Mouse (Mus musculus) adrenal gland, postnatal 10 days (tissue): Measurements from ENCODE around the gene Tbc1d24. TPM values are rescaled to one million over a fixed set of nuclear protein-coding genes. Genes with fewer than 3 reads are reported as not detected.

Source experiments
- DNase-seq: peaks from one replicate; pipeline ENCODE4 v3.0.0; 2021; ENCODE audit warnings: mixed read lengths
- long read RNA-seq, 2 experiments: library from polyadenylated mRNA; stranded (forward); transcript quantifications; one replicate each; pipeline ENCODE4 v2.0.0; 2021
- total RNA-seq, 2 experiments: library from RNA; stranded (reverse); gene quantifications; 2 replicates each; pipeline ENCODE4 v1.2.3; 2021

Gene Tbc1d24
- 10 to 100 TPM; 12.0 to 16.4 TPM for total RNA-seq
- long read RNA-seq, experiment 1, partial matches to known transcripts, result 1 of 3 reads
- long read RNA-seq, experiment 1, other reads (novel, unspliced or antisense), result 2 of 3 reads
- long read RNA-seq, experiment 2, partial matches to known transcripts, result 0 of 1 reads
- long read RNA-seq, experiment 2, other reads (novel, unspliced or antisense), result 1 of 1 reads

GRCm38 (mm10) chr17:24205284-24205888, at the start of gene Tbc1d24:
Gene Tbc1d24, minus strand, starts transcription at chr17:24205562.
- peak; percentile 95 for DNase-seq

GRCm38 (mm10) chr17:24252329-24252728, 47.0 kb upstream of the Tbc1d24 start:
- DNase-seq, result no peak

- peak; percentile 97 for DNase-seq
Observed at GRCm38 (mm10) chr17:24251320-24252069, 46.1 kb upstream of the Tbc1d24 start, which contains the start of gene Ccnf. Gene Ccnf, minus strand, starts transcription at chr17:24251484.

GRCm38 (mm10) chr17:24250988-24251319, 45.6 kb upstream of the Tbc1d24 start:
- no peak for DNase-seq

GRCm38 (mm10) chr17:24248641-24249040, 43.3 kb upstream of the Tbc1d24 start:
- no peak for DNase-seq

- no peak for DNase-seq
Observed at GRCm38 (mm10) chr17:24244061-24244460, 38.7 kb upstream of the Tbc1d24 start.

GRCm38 (mm10) chr17:24243311-24243969, 38.1 kb upstream of the Tbc1d24 start:
- peak; percentile 64 for DNase-seq

GRCm38 (mm10) chr17:24236921-24237320, 31.6 kb upstream of the Tbc1d24 start:
- no peak for DNase-seq

GRCm38 (mm10) chr17:24236479-24236878, 31.1 kb upstream of the Tbc1d24 start:
- no peak for DNase-seq

- DNase-seq, result no peak
Observed at GRCm38 (mm10) chr17:24227941-24228340, 22.6 kb upstream of the Tbc1d24 start.

GRCm38 (mm10) chr17:24226721-24227120, 21.4 kb upstream of the Tbc1d24 start:
- no peak for DNase-seq

GRCm38 (mm10) chr17:24225851-24226250, 20.5 kb upstream of the Tbc1d24 start:
- DNase-seq, result no peak

- no peak for DNase-seq
Observed at GRCm38 (mm10) chr17:24224741-24225140, 19.4 kb upstream of the Tbc1d24 start.

GRCm38 (mm10) chr17:24223513-24223912, 18.2 kb upstream of the Tbc1d24 start:
- DNase-seq, result no peak

- no peak for DNase-seq
Observed at GRCm38 (mm10) chr17:24222653-24223052, 17.3 kb upstream of the Tbc1d24 start.

- peak; percentile 96 for DNase-seq
Observed at GRCm38 (mm10) chr17:24220435-24221411, 15.4 kb upstream of the Tbc1d24 start, which contains the start of gene Tedc2. Gene Tedc2, minus strand, starts transcription at chr17:24220851.

- DNase-seq, result no peak
Observed at GRCm38 (mm10) chr17:24216836-24217235, 11.5 kb upstream of the Tbc1d24 start.

GRCm38 (mm10) chr17:24213186-24213585, 7.8 kb upstream of the Tbc1d24 start:
- no peak for DNase-seq

GRCm38 (mm10) chr17:24212441-24213018, 7.2 kb upstream of the Tbc1d24 start:
- DNase-seq, result no peak

GRCm38 (mm10) chr17:24211631-24212440, 6.5 kb upstream of the Tbc1d24 start:
- DNase-seq, result peak; percentile 78
